Mouse (Mus musculus) splenic B cell, adult 2 months (primary cell): ENCODE measurements around the gene Ccdc42.

ENCODE experiments used
- DNase-seq: peaks from one replicate; pipeline ENCODE4 v3.0.0-alpha.2; 2011; ENCODE audit warnings: low read depth, low spot score
- H3K27me3 ChIP-seq: 2 replicates; pipeline ENCODE4 v1.6.1; 2012; ENCODE audit warnings: mild to moderate bottlenecking, low read length, moderate library complexity, mixed read lengths; ENCODE audit not compliant: control insufficient read depth, poor library complexity, insufficient read depth, severe bottlenecking
- H3K36me3 ChIP-seq: 2 replicates; pipeline ENCODE4 v1.6.1; 2012; ENCODE audit warnings: mild to moderate bottlenecking, low read length, moderate library complexity, mixed read lengths; ENCODE audit not compliant: control insufficient read depth, poor library complexity, insufficient read depth, severe bottlenecking

The Ccdc42 gene

DNA sequence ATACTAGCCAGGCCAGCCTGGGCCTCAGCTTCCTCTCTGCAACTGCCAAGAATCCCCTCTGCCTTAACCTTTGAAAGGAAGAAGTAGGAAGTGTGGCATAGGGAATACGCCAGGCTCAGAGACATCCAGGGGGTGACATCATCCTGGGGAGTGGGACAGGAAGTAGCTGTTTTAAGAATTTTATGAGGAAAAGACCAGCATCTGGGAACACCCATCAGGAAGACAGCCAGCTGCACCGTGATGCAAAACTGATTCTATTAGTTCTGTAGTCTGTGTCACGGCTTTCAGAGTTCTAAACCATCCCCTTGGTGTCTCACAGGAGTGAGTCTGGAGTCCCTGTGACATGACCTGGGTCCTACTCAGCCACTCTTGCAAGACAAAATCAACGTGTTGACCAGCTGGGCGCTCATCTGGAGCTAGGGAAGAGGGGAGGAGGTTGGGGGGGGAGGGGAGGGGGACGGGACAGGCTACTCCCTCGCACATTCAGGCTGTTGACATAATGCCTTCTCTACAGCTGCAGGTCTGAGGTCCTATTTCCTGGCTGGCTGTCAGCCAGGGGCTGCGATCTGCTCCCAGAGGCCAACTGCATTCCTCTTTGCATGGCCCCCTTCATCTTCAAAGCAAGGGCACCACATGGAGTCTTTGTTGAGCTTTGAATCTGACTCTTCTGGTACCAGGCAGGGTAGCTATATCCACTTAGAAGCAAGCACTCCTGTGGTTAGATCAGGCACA lies 15.5 kb downstream of the Ccdc42 start:
- Histone ChIP-seq H3K27me3 (no peaks in the 10 kb centered on the region), H3K36me3 (no peaks in the 10 kb centered on the region)
- no peak for DNase-seq

DNA sequence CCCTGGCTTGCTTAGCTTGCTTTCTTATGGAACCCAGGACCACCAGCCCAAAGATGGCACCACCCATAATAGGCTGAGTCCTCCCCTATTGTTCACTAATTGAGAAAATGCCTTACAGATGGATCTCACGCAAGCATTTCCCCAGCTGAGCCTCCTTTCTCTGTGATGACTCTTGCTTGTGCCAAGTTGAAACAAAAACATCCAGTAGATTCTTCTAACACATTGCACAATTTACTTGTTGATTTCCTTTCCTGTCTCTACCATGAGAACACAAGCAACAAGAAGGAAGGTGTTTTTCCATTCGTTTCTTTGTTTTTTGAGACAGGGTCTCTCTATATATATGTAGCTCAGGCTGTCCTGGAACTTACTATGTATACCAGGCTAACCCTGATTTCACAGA lies 20.2 kb downstream of the Ccdc42 start:
- no peak for DNase-seq
- Histone ChIP-seq H3K27me3 (no peaks in the 10 kb centered on the region), H3K36me3 (no peaks in the 10 kb centered on the region)

DNA sequence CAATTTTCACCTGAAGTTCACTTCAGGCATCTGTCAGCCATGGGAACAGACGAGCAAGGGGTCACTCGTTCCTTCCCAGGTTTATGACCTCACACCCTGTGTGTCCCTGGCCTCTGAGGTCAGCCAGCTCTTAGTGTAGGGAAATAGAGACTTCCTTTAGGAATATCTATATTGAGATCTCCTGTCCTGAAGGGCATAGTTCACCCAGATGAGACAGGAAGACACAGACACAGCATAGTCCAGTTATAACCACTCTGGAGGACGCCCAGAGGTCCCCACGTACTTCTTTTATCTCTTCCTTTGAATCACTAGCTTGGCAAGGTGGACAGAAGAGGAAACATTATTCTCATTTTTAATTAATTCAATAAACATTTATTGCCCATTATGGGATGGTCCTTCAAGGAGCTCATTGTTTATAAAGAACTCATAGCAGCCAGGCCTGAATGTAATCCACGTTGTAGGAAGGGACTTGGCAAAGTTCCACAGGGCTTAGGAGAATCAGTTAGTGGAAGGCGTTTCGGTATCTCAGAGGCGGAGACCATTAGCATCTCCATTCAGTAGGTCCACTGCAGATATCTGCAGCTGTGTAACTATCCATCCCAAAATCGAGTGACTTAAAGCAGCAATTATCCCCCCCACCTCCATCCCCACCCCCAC lies 23.2 kb downstream of the Ccdc42 start:
- Histone ChIP-seq H3K36me3 (no peaks in the 10 kb centered on the region), H3K27me3 (no peaks in the 10 kb centered on the region)
- no peak for DNase-seq

DNA sequence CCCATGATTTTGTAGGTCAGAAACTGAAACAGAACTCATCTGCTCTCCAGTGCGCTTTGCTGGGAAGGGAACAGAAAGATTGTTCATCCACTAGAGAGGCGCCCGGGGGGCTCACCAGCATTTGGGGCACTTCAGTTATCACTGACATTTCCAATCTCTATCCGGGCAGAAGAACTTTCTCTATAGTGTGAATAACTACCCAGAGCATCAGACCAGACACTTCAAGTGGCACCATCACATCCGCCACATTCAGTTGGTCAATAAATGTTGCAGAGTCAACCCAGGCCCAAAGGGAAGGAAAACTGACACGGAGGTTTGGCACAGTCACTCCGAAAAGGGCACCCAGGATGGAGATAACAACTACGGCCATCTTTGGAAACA lies 23.7 kb downstream of the Ccdc42 start:
- H3K36me3 ChIP-seq, result no peaks in the 10 kb centered on the region
- H3K27me3 ChIP-seq, result no peaks in the 10 kb centered on the region
- DNase-seq, result no peak

DNA sequence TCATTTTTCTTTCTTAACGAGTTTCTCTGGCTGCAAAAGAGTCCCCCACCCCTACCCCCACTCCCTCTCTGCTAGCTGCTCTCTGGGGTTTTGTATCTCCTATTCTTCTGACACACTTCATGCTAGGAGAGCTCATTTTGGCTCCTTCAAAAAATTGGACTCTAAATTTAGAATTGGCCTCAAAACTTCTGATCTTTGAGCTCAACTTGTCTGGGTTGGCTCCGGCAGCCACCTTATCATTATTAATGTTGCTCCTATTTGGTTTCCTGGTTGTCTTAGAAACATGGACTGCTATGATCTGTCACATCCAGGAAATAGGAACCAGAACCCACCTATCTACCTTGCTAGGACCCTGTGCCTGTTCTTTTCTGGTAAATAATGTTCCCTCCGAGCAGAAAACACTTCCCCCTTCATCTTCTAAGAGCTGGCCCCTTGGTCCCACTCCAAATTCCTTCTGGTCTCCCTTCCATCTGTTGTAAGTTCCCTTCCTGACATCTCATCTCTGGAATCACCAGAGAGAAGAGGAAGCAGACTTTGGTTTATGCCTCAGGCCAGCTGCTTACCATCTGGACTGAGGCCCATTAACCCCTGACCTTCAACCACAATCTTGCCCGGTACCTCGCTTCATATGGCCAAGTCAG lies 26.4 kb downstream of the Ccdc42 start:
- no peaks in the 10 kb centered on the region for H3K36me3 ChIP-seq
- no peaks in the 10 kb centered on the region for H3K27me3 ChIP-seq
- no peak for DNase-seq

DNA sequence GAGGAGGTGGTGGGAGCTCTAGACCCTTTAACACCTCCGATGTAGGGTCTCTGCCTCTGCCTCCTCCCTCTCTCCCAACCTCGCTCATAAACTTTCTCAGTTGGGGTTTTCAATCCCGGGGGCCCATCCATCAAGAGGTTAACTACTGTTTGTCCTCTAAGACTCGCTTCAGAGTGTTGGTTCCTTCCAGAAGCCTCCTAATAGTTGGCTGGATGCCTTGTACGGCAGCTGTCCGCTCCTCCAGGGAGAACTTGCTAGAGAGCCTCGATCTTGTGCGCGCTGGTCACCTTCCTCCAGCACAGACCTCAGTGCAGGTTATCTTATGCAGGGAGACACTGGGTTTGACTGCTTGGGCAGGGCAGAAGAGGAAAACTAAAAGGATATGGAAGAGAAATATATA lies 35.9 kb downstream of the Ccdc42 start:
- H3K27me3 ChIP-seq, result no peaks in the 10 kb centered on the region
- no peaks in the 10 kb centered on the region for H3K36me3 ChIP-seq
- no peak for DNase-seq

DNA sequence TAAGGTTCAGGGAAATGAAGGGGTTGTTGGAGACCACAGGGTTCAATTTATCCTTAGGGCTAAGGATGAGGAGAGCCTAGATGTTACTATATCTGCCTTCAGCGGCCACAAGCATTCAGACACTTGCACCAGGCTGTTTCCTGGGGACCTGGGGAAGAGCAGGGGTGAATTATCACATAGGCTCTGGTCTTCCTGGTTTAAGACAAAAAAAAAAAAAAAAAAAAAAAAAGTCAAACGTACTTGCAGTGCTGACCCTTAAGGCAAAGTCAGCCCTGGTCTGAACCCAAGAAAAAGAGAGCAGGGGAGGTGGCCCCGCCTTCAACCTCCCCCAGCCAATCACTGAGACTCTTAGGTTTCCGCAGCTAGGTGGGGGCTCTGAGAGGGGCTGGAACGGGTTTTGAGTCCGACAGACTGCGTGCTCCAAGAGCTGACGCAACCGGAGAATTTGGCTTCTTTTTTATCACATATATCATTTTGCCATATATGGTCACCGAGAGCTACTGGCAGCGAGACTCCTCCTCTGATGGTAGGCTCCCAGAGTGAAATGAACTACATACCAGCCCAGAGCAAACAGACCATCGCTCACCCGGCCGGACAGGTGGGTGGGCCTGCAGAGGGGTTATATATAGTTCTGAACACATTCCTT lies 36.5 kb downstream of the Ccdc42 start:
- no peak for DNase-seq
- Histone ChIP-seq H3K36me3 (no peaks in the 10 kb centered on the region), H3K27me3 (no peaks in the 10 kb centered on the region)

DNA sequence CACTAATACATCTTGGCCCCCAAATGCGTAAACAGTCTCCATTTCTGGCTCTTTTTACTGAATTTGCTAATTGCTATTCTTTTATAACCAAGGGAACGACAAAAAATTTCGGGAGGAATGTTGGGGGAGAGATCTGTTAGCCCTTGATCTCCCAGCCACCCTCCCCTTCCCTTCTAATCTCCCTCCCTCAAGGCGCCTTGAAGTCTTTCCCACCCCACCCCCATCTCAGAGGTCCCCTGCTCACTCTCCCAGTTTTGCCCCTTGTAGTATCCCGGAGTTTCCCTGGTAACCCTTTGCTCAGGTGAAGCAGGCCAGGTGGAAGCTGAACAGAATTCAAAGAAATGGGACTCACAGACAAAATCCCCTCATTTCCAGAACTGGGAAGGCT lies 37.0 kb downstream of the Ccdc42 start:
- H3K27me3 ChIP-seq, result no peaks in the 10 kb centered on the region
- no peaks in the 10 kb centered on the region for H3K36me3 ChIP-seq
- no peak for DNase-seq

DNA sequence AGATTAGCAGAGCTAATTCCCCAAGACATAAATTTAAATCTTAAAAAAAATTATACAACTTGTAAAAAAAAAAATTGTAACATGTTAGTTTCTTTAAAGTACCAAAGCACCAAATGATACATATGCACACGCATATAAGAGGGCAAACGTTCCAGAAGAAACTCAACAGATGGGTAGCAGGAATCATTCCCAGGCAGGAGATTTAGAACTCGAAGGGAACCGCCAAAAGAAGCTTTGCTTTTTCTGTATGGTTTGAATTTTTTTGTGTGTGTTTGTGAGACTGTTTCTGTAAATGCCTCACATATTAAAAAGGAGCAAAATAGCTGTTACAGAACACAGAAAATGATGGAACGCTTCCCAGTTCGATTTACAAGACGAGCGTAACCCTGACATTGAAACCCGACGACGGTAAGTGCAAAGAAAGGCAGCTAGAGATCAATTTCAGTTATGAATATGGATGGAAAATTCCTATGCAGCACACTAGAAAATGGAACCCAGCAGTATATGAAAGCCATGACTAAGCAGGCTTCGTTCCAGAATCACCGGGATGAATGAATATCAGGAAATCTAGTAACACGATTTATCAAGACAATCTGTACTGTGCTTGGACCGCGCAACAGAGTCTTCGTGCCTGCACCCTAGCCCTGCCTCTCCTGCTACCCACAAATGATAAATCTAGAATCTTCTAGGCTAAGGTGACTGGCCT lies 44.9 kb downstream of the Ccdc42 start:
- Histone ChIP-seq H3K36me3 (no peaks in the 10 kb centered on the region), H3K27me3 (no peaks in the 10 kb centered on the region; the same call in 1 of the 2 replicates)
- no peak for DNase-seq

DNA sequence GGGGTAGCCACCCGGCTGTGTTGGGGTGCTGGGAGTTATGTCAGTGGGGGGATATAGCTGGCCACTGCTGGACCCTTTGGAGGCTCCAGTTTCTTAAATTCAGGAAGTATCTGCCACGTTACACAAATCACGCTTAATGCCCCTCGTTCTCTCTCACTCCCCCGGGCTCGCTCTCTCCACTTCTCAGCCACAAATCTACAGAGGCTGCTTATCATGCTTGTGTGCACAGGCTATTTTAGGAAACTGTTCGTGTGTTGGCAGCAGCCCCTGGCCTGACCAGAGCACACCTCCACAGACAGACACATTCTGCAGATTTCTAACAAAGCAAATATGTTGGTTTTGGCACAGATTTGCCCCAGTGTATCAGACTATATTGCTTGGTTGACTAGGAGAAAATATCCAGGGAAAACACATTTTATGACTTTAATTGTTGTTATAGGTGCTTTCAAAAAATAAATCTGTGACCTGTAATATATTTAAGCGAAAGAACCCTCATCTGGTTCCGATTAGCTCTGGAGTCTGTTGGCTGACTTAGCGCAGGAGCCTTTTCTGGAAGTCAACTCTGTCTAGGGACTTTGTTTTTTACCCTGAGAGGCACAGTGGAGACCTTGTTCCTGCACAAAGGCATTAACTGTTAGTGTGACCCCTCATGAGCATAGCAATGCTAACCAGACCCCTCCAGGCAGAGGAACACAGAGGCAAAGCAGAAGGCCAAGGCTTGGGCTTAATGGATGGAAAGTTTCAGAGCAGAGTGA lies 51.2 kb downstream of the Ccdc42 start:
- Histone ChIP-seq H3K27me3 (no peaks in the 10 kb centered on the region; the same call in 1 of the 2 replicates), H3K36me3 (no peaks in the 10 kb centered on the region)
- DNase-seq, result no peak

DNA sequence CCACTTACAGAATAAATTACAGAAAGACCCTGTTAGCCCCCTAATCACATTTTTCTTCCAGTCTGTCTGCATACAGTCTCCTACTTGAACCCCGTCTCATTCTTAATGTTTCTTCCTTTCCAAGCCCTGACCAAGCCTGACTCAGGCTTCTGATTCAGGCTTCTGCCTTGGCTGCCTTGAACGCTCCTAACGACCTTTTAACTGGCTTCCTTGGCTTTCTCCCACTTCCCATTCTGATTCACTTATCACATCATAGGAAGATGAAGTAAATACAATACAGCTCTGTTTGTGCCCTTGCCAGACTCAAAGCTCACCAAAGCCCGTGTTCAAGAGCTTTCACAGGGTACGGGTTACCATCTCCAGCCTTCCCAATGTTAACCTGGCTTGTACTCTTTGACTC lies 54.5 kb downstream of the Ccdc42 start:
- DNase-seq, result no peak
- Histone ChIP-seq H3K36me3 (no peaks in the 10 kb centered on the region), H3K27me3 (no peaks in the 10 kb centered on the region)

DNA sequence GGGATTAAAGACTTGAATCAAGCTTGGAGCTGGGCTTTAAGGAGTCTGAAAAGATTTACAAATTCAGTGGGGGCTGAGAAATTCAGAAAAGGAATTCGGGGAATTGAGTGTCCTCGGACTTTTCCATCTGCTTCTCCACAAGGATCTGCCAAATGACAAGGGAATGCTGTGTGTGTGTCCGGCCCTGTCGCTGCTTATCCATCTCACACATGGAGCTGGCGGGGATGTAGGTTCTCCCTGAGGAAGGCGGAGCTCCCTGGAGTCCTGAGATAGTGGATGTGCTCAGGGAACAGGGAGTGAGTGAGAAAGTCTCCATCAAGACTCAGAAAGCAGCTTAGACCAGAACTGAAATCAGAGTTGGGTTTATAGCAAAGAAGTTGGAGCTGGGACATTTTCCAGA lies 58.0 kb downstream of the Ccdc42 start:
- no peak for DNase-seq
- Histone ChIP-seq H3K27me3 (no peaks in the 10 kb centered on the region), H3K36me3 (no peaks in the 10 kb centered on the region)
